Mouse (Mus musculus): ENCODE results near the gene Utp4. TPM values are rescaled to one million over a fixed set of nuclear protein-coding genes. Genes with fewer than 3 reads are reported as not detected.

Utp4 gene
- 46.9 and 57.5 TPM in 2 replicates for polyA plus RNA-seq (2011; ENCODE audit: insufficient read length, low read depth, missing spikeins)

DNA sequence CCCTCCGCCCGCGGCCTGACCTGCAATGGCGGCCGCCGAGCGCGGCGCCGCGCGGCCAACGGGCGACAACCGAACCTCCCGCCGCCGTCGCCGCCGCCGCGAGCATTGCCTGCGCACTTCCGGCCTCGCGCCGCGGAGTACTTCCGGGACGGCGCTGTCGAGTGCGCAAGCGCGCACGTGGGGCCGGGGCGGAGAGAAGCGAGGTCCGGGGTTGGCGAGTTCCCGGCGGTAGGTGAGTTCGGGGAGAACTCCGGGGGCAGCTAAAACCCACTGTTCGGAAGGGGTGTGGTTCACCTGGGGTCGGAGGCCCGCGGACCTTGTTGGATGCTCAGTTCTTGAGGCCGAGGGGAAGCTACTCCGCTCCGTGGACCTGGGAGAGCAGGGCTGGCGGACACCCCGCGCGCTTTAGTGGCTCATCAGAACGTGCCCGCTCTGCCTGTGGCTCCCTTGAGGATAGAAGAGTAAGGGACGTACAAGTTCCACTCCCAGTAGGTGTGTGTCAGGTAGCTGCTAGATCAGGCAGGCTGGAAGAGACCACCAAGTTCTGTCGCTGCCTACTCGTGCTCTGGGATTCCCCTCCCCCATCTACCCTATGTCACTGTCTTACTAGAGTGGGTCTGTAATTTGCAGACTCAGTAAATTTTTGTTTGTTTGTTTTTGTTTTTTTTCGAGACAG, at the start of gene Utp4:
Gene Utp4 (plus strand): TSS at position 156 of the 676 bp plus-strand sequence.
- Histone ChIP-seq H3K4me3 (ENCODE audit: insufficient read depth, low read length) (peak within 1 kb of the TSS; percentile 99), H3K4me1 (ENCODE audit: control insufficient read depth, insufficient read depth, low read length) (peaks cover 19% of the 10 kb centered on the region), H3K27ac (ENCODE audit: insufficient read depth, low read length) (peak within 1 kb of the TSS; percentile 87)
- TF ChIP-seq POLR2A (IDR thresholded peaks at IDR 0.05; ENCODE audit: low read depth, low read length) (peak; percentile 65), CTCF (IDR thresholded peaks at IDR 0.05; ENCODE audit: borderline replicate concordance, insufficient read depth, low read length) (no peak)

DNA sequence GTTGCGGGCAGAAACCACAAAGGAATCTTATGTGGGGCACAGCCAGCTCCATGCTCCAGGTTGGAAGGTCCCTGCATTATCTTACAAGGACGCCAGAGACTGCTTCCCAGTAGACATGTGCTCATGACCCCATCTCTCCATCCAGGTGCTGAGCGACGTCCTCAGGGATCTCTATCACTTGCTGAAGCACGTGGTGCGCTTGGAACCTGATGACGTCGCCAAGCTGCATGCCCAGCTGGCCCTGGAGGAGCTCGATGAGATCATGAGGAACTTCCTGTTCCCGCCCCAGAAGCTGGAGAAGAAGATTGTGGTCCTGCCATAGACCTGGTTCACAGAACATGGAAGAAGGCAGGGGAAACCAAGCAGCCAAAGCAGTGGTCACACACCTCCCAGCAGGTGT, 43.4 kb upstream of the Utp4 start:
- no peak overlapping the region for H3K27ac ChIP-seq (ENCODE audit: insufficient read depth, low read length)
- no peak overlapping the region for H3K4me3 ChIP-seq (ENCODE audit: insufficient read depth, low read length)
- TF ChIP-seq POLR2A (IDR thresholded peaks at IDR 0.05; ENCODE audit: low read depth, low read length), result no peak
- no peak for TF ChIP-seq CTCF (IDR thresholded peaks at IDR 0.05; ENCODE audit: borderline replicate concordance, insufficient read depth, low read length)
- H3K4me1 ChIP-seq (ENCODE audit: control insufficient read depth, insufficient read depth, low read length), result no peaks in the 10 kb centered on the region

- Histone ChIP-seq H3K4me3 (ENCODE audit: insufficient read depth, low read length) (no peak overlapping the region), H3K27ac (ENCODE audit: insufficient read depth, low read length) (no peak overlapping the region), H3K4me1 (ENCODE audit: control insufficient read depth, insufficient read depth, low read length) (no peaks in the 10 kb centered on the region)
- TF ChIP-seq CTCF (IDR thresholded peaks at IDR 0.05; ENCODE audit: borderline replicate concordance, insufficient read depth, low read length) (no peak), POLR2A (IDR thresholded peaks at IDR 0.05; ENCODE audit: low read depth, low read length) (no peak)
Measured at GRCm38 (mm10) chr8:106854534-106855241, 38.7 kb upstream of the Utp4 start.

DNA sequence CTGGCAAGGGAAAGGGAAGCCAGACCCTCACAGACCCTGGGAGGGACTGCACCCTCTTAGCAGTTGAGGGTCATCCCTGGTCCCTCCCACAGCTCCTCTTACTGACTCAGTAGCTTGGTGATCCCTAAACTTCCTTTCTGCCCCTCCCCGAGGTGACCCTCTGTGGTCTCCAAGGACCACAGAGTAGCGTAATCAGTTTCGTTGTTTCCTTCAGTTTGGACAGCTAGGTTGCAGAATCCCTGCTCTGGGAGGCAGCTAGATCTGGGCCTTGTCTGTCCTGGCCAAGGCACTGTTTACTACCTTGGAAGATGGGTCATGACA, 38.2 kb upstream of the Utp4 start:
- H3K4me3 ChIP-seq (ENCODE audit: insufficient read depth, low read length), result no peak overlapping the region
- H3K4me1 ChIP-seq (ENCODE audit: control insufficient read depth, insufficient read depth, low read length), result no peaks in the 10 kb centered on the region
- no peak overlapping the region for H3K27ac ChIP-seq (ENCODE audit: insufficient read depth, low read length)
- TF ChIP-seq CTCF (IDR thresholded peaks at IDR 0.05; ENCODE audit: borderline replicate concordance, insufficient read depth, low read length) (no peak), POLR2A (IDR thresholded peaks at IDR 0.05; ENCODE audit: low read depth, low read length) (no peak)

GRCm38 (mm10) chr8:106862845-106863244, 30.6 kb upstream of the Utp4 start:
- no peak overlapping the region for H3K4me3 ChIP-seq (ENCODE audit: insufficient read depth, low read length)
- H3K27ac ChIP-seq (ENCODE audit: insufficient read depth, low read length), result no peak overlapping the region
- TF ChIP-seq CTCF (IDR thresholded peaks at IDR 0.05; ENCODE audit: borderline replicate concordance, insufficient read depth, low read length), result no peak
- no peaks in the 10 kb centered on the region for H3K4me1 ChIP-seq (ENCODE audit: control insufficient read depth, insufficient read depth, low read length)

GRCm38 (mm10) chr8:106865354-106865753, 28.1 kb upstream of the Utp4 start:
- TF ChIP-seq POLR2A (IDR thresholded peaks at IDR 0.05; ENCODE audit: low read depth, low read length) (no peak), CTCF (IDR thresholded peaks at IDR 0.05; ENCODE audit: borderline replicate concordance, insufficient read depth, low read length) (no peak)
- no peak overlapping the region for H3K27ac ChIP-seq (ENCODE audit: insufficient read depth, low read length)

DNA sequence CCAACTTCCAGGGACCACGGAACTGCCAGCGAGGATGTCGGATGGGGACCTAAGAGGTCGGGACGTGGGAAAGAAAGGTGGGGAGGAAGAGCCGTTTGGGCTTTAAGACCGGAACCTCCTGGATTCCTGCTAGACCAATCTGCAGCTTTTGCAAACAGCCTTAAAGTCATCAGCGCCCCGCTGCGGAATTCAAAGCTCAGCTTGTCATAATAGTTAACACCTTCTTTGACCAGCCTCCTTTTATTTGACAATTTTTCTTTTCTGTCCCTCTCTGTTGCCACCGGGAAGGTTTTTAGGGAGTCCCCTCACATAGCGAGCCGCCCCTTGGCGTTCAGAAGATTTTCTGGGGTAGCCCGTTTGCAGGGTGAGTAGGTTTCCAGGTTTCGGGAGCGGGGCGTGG, 23.4 kb upstream of the Utp4 start, which contains the start of gene Has3:
Gene Has3 (plus strand): TSS at position 192 of the 400 bp plus-strand sequence.
- H3K4me3 ChIP-seq (ENCODE audit: insufficient read depth, low read length), result peak within 1 kb of the TSS; percentile 37
- H3K27ac ChIP-seq (ENCODE audit: insufficient read depth, low read length), result no peak within 1 kb of the TSS
- 0 out of 2 replicates have a peak, but pooled peaks cover 3% of the 10 kb centered on the region for H3K4me1 ChIP-seq (ENCODE audit: control insufficient read depth, insufficient read depth, low read length)
- TF ChIP-seq CTCF (IDR thresholded peaks at IDR 0.05; ENCODE audit: borderline replicate concordance, insufficient read depth, low read length) (no peak), POLR2A (IDR thresholded peaks at IDR 0.05; ENCODE audit: low read depth, low read length) (no peak)

More at GRCm38 (mm10) chr8:106865354-106865753, 28.1 kb upstream of the Utp4 start:
- H3K4me1 ChIP-seq (ENCODE audit: control insufficient read depth, insufficient read depth, low read length), result no peaks in the 10 kb centered on the region
- no peak overlapping the region for H3K4me3 ChIP-seq (ENCODE audit: insufficient read depth, low read length)

- H3K4me1 ChIP-seq (ENCODE audit: control insufficient read depth, insufficient read depth, low read length), result 0 out of 2 replicates have a peak, but pooled peaks cover 3% of the 10 kb centered on the region
- H3K4me3 ChIP-seq (ENCODE audit: insufficient read depth, low read length), result peak overlapping the region; percentile 37
- TF ChIP-seq POLR2A (IDR thresholded peaks at IDR 0.05; ENCODE audit: low read depth, low read length), result no peak
- no peak for TF ChIP-seq CTCF (IDR thresholded peaks at IDR 0.05; ENCODE audit: borderline replicate concordance, insufficient read depth, low read length)
- no peak overlapping the region for H3K27ac ChIP-seq (ENCODE audit: insufficient read depth, low read length)
Measured at GRCm38 (mm10) chr8:106870537-106871327, 22.7 kb upstream of the Utp4 start.

GRCm38 (mm10) chr8:106871328-106871926, 22.0 kb upstream of the Utp4 start:
- peak overlapping the region; percentile 37 for H3K4me3 ChIP-seq (ENCODE audit: insufficient read depth, low read length)
- no peak for TF ChIP-seq CTCF (IDR thresholded peaks at IDR 0.05; ENCODE audit: borderline replicate concordance, insufficient read depth, low read length)

More at GRCm38 (mm10) chr8:106871328-106871926, 22.0 kb upstream of the Utp4 start:
- H3K27ac ChIP-seq (ENCODE audit: insufficient read depth, low read length), result no peak overlapping the region
- 0 out of 2 replicates have a peak, but pooled peaks cover 3% of the 10 kb centered on the region for H3K4me1 ChIP-seq (ENCODE audit: control insufficient read depth, insufficient read depth, low read length)

Measured in embryonic fibroblast, embryonic 13.5 days (primary cell).